Mouse (Mus musculus) G1E (cell line): ENCODE measurements around the gene Pagr1a. TPM values are rescaled to one million over a fixed set of nuclear protein-coding genes. Genes with fewer than 3 reads are reported as not detected.
A peak's percentile ranks its signal among the peaks of the same experiment; 100 is the strongest.

ENCODE experiments used
- ATAC-seq: 2 replicates; pipeline ENCODE4 v1.8.0; 2016; ENCODE audit warnings: mild to moderate bottlenecking; ENCODE audit not compliant: insufficient number of reproducible peaks, poor library complexity, low FRiP score, severe bottlenecking; ENCODE audit errors: extremely low read depth
- DNase-seq: peaks from one replicate; pipeline ENCODE4 v3.0.0; 2012; ENCODE audit warnings: low spot score
- H3K27me3 ChIP-seq: 2 replicates; pipeline ENCODE4 v1.6.1; 2012; ENCODE audit warnings: mild to moderate bottlenecking, low read length, inconsistent platforms; ENCODE audit not compliant: insufficient read depth
- H3K36me3 ChIP-seq: replicated peaks from 2 replicates; pipeline ENCODE3; 2012; ENCODE audit warnings: mild to moderate bottlenecking, inconsistent platforms
- H3K4me1 ChIP-seq: 2 replicates; pipeline ENCODE4 v1.6.1; 2012; ENCODE audit warnings: low read depth, low read length, inconsistent platforms, mixed read lengths; ENCODE audit not compliant: insufficient read depth
- H3K4me3 ChIP-seq: 2 replicates; pipeline ENCODE4 v1.5.1; 2012; ENCODE audit warnings: low read depth, mild to moderate bottlenecking, inconsistent platforms, low read length, moderate library complexity, mixed read lengths
- H3K9me3 ChIP-seq: replicated peaks from 2 replicates; pipeline ENCODE4 v1.6.1; 2012; ENCODE audit warnings: inconsistent platforms
- CTCF ChIP-seq: IDR thresholded peaks from 2 replicates; pipeline ENCODE4 v1.5.1; 2012; ENCODE audit warnings: low read depth, low read length, inconsistent platforms, mixed read lengths
- GATA1 ChIP-seq: IDR thresholded peaks from 2 replicates; pipeline ENCODE4 v1.6.1; 2012; ENCODE audit warnings: borderline replicate concordance, low read length, inconsistent platforms, mixed read lengths
- GATA2 ChIP-seq: IDR thresholded peaks from 2 replicates; pipeline ENCODE4 v1.6.1; 2012; ENCODE audit warnings: low read depth, low read length, inconsistent platforms, borderline replicate concordance
- POLR2AphosphoS5 ChIP-seq: IDR thresholded peaks from 2 replicates; pipeline ENCODE4 v1.6.1; 2012; ENCODE audit warnings: low read depth, low read length, inconsistent platforms; ENCODE audit not compliant: insufficient replicate concordance
- TAL1 ChIP-seq: conservative IDR thresholded peaks from 2 replicates; pipeline ENCODE4 v1.6.1; 2012; ENCODE audit warnings: low read depth, low read length, inconsistent platforms, mixed read lengths
- polyA plus RNA-seq: library from polyadenylated mRNA; stranded (reverse); fragments of >175 nt; gene quantifications from 2 replicates; pipeline ENCODE4 v1.2.3, GENCODE M21; 2012
- total RNA-seq, 2 experiments: library from RNA; stranded (forward) in 1 of 2; stranded (reverse) in 1 of 2; fragments of 200-1000 nt in 1 of 2; fragments of >200 nt in 1 of 2; fragmentation: Nextera tagmentation in 1 of 2; gene quantifications; 2 replicates each; pipeline ENCODE4 v1.2.3; 2014 to 2017

Gene Pagr1a
- total and polyA plus RNA-seq, 3 experiments = 36.2 to 56.1 (median 51.2) TPM

- H3K36me3 ChIP-seq = peaks cover 72% of the 10 kb centered on the region
- ATAC-seq = no peak
- no peak for DNase-seq
- no peaks in the 10 kb centered on the region for H3K27me3 ChIP-seq
- H3K9me3 ChIP-seq = no peaks in the 10 kb centered on the region
- H3K4me1 ChIP-seq = peaks cover 74% of the 10 kb centered on the region
- TF ChIP-seq CTCF (no peak), TAL1 (no peak), GATA1 (no peak), GATA2 (no peak), POLR2AphosphoS5 (no peak)
- H3K4me3 ChIP-seq = peak overlapping the region; percentile 77; the same call in 1 of the 2 replicates
Measured at GRCm38 (mm10) chr7:127021563-127022527, 4.7 kb upstream of the Pagr1a start.

DNA sequence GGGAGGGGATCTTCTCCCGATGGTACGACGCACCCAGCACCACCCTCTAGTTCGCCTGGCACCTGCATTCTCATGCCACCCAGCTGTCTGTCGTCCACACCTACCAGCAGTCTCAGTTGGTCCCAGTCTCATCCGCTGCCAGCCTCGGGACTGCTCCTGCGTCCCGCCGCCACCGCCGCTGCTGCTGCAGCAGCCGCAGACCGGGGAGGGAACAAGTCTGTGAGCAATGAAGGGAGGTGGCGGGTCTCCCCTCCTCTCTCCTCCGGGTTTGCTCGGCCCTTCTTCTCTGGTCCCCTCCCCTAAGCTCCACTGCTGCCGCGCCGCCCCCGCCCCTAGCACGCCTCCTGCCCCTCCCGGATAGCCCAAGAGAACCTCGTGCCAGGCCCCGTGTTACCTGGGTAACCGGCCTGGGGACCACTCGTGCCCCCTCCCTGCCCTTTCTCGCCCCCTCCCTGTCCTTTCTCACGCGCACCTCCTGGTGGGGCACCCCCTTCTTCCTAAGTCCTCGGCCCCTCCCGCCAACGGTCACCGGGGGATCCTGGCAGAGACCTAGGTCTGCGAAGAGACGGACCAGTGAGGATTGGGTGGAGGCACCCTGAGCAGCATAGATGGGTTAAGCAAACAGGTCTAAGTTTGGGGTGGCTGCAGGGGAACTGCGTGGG lies 3.9 kb upstream of the Pagr1a start, which contains the start of the genes Gm42742 and Prrt2:
Gm42742 (minus strand) TSS at position 197 of the 662 bp plus-strand sequence.
Prrt2 (minus strand) TSS at position 311 of the 662 bp plus-strand sequence.
- Histone ChIP-seq H3K27me3 (no peaks in the 10 kb centered on the region), H3K36me3 (peaks cover 73% of the 10 kb centered on the region), H3K4me3 (peak within 1 kb of the TSS; percentile 77), H3K9me3 (no peaks in the 10 kb centered on the region), H3K4me1 (peaks cover 82% of the 10 kb centered on the region)
- ATAC-seq (no peak), DNase-seq (peak; percentile 66)
- TF ChIP-seq POLR2AphosphoS5 (peak; percentile 85), GATA1 (no peak)

GRCm38 (mm10) chr7:127020491-127020890 lies 3.3 kb upstream of the Pagr1a start:
- DNase-seq (no peak), ATAC-seq (no peak)
- Histone ChIP-seq H3K36me3 (peaks cover 76% of the 10 kb centered on the region), H3K27me3 (no peaks in the 10 kb centered on the region), H3K9me3 (no peaks in the 10 kb centered on the region), H3K4me1 (peaks cover 88% of the 10 kb centered on the region), H3K4me3 (peak overlapping the region; percentile 72)
- no peak for TF ChIP-seq GATA1
- TF ChIP-seq CTCF = no peak
- TF ChIP-seq GATA2 = no peak
- TF ChIP-seq TAL1 = no peak
- TF ChIP-seq POLR2AphosphoS5 = no peak

DNA sequence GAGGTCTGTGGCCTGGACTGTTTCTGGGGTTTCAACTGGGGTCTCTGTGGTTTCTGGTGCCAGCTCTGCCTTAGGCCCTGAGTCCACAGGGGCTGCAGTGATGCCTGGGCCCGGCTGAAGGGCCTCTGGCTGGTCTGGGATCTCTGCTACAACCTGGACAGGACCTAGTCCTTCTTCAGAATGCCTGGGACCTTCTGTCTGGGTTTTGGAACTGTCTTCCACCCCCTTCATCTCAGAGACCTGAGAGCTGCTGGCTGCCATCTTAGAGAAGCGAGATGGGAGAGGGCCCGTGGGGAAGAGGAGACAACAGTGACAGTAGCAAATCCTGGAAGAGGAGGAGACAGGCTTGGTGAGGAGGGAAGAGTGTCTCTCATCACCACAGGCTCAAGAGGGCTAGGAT lies 2.9 kb upstream of the Pagr1a start:
- no peaks in the 10 kb centered on the region for H3K27me3 ChIP-seq
- TF ChIP-seq GATA2 (no peak), TAL1 (no peak), POLR2AphosphoS5 (no peak), CTCF (no peak), GATA1 (no peak)
- H3K9me3 ChIP-seq = no peaks in the 10 kb centered on the region
- no peak for ATAC-seq
- H3K4me1 ChIP-seq = peaks cover 92% of the 10 kb centered on the region
- H3K36me3 ChIP-seq = peaks cover 76% of the 10 kb centered on the region
- H3K4me3 ChIP-seq = no peak overlapping the region
- no peak for DNase-seq

- Histone ChIP-seq H3K4me3 (no peak overlapping the region), H3K27me3 (no peaks in the 10 kb centered on the region), H3K9me3 (no peaks in the 10 kb centered on the region), H3K4me1 (peaks cover 93% of the 10 kb centered on the region), H3K36me3 (peaks cover 76% of the 10 kb centered on the region)
- TF ChIP-seq CTCF = no peak
- no peak for TF ChIP-seq TAL1
- TF ChIP-seq GATA1 = no peak
- no peak for TF ChIP-seq POLR2AphosphoS5
- no peak for TF ChIP-seq GATA2
- no peak for ATAC-seq
- DNase-seq = no peak
Measured at GRCm38 (mm10) chr7:127019306-127019960, 2.3 kb upstream of the Pagr1a start.
